Mouse (Mus musculus): Measurements from ENCODE around the gene Tspoap1. TPM values are rescaled to one million over a fixed set of nuclear protein-coding genes. Genes with fewer than 3 reads are reported as not detected.

Tspoap1 gene
- polyA plus RNA-seq, 1 experiment from 2014 or later: 2.7 TPM

MicroRNA genes within 50 kb of the gene (microRNA counts, 519-probe panel; counts per million panel counts)
- 3,343 counts per million, percentile 88 among the panel's probes with 10 or more counts for microRNA mmu-miR-142-3p
- microRNA mmu-miR-142-5p: 3,048 counts per million, percentile 81 among the panel's probes with 10 or more counts

Small RNAs within 50 kb of the gene (microRNA-seq; reads per million reads assigned to microRNA genes)
- gene Mir142: not detected
- not detected for gene Mir142b

Other genes starting within 250 kb of the Tspoap1 start
- gene Gm11492, start 193.9 kb upstream of the Tspoap1 start, polyA plus RNA-seq (2015; fragmentation: Nextera tagmentation; extraction: Ambion mirVana): not detected in 2 replicates
- 76.8 and 85.6 TPM in 2 replicates for gene Sept4, start 191.6 kb upstream of the Tspoap1 start, polyA plus RNA-seq (2015; fragmentation: Nextera tagmentation; extraction: Ambion mirVana)
- 34.8 and 34.9 TPM in 2 replicates for gene Mtmr4, start 168.4 kb upstream of the Tspoap1 start, polyA plus RNA-seq (2015; fragmentation: Nextera tagmentation; extraction: Ambion mirVana)
- gene Hsf5, start 143.4 kb upstream of the Tspoap1 start, polyA plus RNA-seq (2015; fragmentation: Nextera tagmentation; extraction: Ambion mirVana): 0.15 and 0.21 TPM in 2 replicates
- 14.3 and 16.4 TPM in 2 replicates for gene Rnf43, start 97.8 kb upstream of the Tspoap1 start, polyA plus RNA-seq (2015; fragmentation: Nextera tagmentation; extraction: Ambion mirVana)
- gene Supt4a, start 23.0 kb upstream of the Tspoap1 start, polyA plus RNA-seq (2015; fragmentation: Nextera tagmentation; extraction: Ambion mirVana): 144 and 155 TPM in 2 replicates
- gene Mpo, start 33.0 kb downstream of the Tspoap1 start, polyA plus RNA-seq (2015; fragmentation: Nextera tagmentation; extraction: Ambion mirVana): 0.71 and 2.4 TPM in 2 replicates
- gene Lpo, start 67.7 kb downstream of the Tspoap1 start, polyA plus RNA-seq (2015; fragmentation: Nextera tagmentation; extraction: Ambion mirVana): 0.09 and 0.31 TPM in 2 replicates
- 15.2 and 16.5 TPM in 2 replicates for gene Mks1, start 92.7 kb downstream of the Tspoap1 start, polyA plus RNA-seq (2015; fragmentation: Nextera tagmentation; extraction: Ambion mirVana)
- not detected in 2 replicates for gene Epx, start 115.0 kb downstream of the Tspoap1 start, polyA plus RNA-seq (2015; fragmentation: Nextera tagmentation; extraction: Ambion mirVana)
- not detected in 2 replicates for gene Olfr462, start 131.7 kb downstream of the Tspoap1 start, polyA plus RNA-seq (2015; fragmentation: Nextera tagmentation; extraction: Ambion mirVana)
- gene Olfr463, start 136.8 kb downstream of the Tspoap1 start, polyA plus RNA-seq (2015; fragmentation: Nextera tagmentation; extraction: Ambion mirVana): not detected in 2 replicates
- gene Olfr464, start 160.4 kb downstream of the Tspoap1 start, polyA plus RNA-seq (2015; fragmentation: Nextera tagmentation; extraction: Ambion mirVana): not detected in 2 replicates
- 26.1 and 27.6 TPM in 2 replicates for gene Dynll2, start 227.0 kb downstream of the Tspoap1 start, polyA plus RNA-seq (2015; fragmentation: Nextera tagmentation; extraction: Ambion mirVana)